Mouse (Mus musculus): ENCODE results near the gene Ccnd2.

- no peak for TF ChIP-seq CTCF (IDR thresholded peaks at IDR 0.05; ENCODE audit: extremely low read depth, insufficient read length, insufficient replicate concordance, low read depth, low read length)
- no peak for TF ChIP-seq POLR2A (IDR thresholded peaks at IDR 0.05; ENCODE audit: low read depth, low read length)
Measured at GRCm38 (mm10) chr6:127149944-127150662, 1.9 kb downstream of the Ccnd2 start.

Measured in small intestine, adult 2 months (tissue).